Mouse (Mus musculus): Measurements from ENCODE around the gene Man1a. TPM values are rescaled to one million over a fixed set of nuclear protein-coding genes. Genes with fewer than 3 reads are reported as not detected.

The Man1a gene
- total and polyA plus RNA-seq, 3 experiments: 5.8 to 7.3 TPM; not detected in 1

- TF ChIP-seq MAFK (IDR thresholded peaks at IDR 0.05; ENCODE audit: borderline replicate concordance, low read depth, low read length): no peak
- TF ChIP-seq POLR2AphosphoS2 (IDR thresholded peaks at IDR 0.05; ENCODE audit: low read length): no peak
- TF ChIP-seq BHLHE40 (IDR thresholded peaks at IDR 0.05; ENCODE audit: borderline replicate concordance, low read depth, low read length): no peak
- TF ChIP-seq CHD1 (IDR thresholded peaks at IDR 0.05; ENCODE audit: low read depth, low read length): no peak
- TF ChIP-seq MAX (IDR thresholded peaks at IDR 0.05; ENCODE audit: low read length): no peak
- no peak for TF ChIP-seq SMC3 (IDR thresholded peaks at IDR 0.05; ENCODE audit: low read depth, low read length)
- TF ChIP-seq ETS1 (IDR thresholded peaks at IDR 0.05; ENCODE audit: low read depth, low read length): peak; percentile 50; the same call in 1 of the 2 replicates
- no peak for TF ChIP-seq TBP (IDR thresholded peaks at IDR 0.05; ENCODE audit: low read depth, low read length)
- TF ChIP-seq KAT2A (conservative IDR thresholded peaks at IDR 0.05; ENCODE audit: low read depth, low read length): no peak
- peak; percentile 40; the same call in 1 of the 2 replicates for TF ChIP-seq HCFC1 (IDR thresholded peaks at IDR 0.05; ENCODE audit: low read depth, low read length)
- TF ChIP-seq USF2 (IDR thresholded peaks at IDR 0.05; ENCODE audit: borderline replicate concordance in 1 of 2, insufficient read depth in 1 of 2, low read depth in 1 of 2, low read length in 2 of 2): no peak
- no peak for TF ChIP-seq CHD2 (IDR thresholded peaks at IDR 0.05; ENCODE audit: low read length)
- no peak for TF ChIP-seq E2F4 (IDR thresholded peaks at IDR 0.05; ENCODE audit: borderline replicate concordance, low read depth, low read length)
- no peak for TF ChIP-seq MAZ (IDR thresholded peaks at IDR 0.05; ENCODE audit: low read depth, low read length)
- TF ChIP-seq ZKSCAN1 (IDR thresholded peaks at IDR 0.05; ENCODE audit: low read depth, low read length): no peak
- TF ChIP-seq POLR2AphosphoS5 (IDR thresholded peaks at IDR 0.05; ENCODE audit: borderline replicate concordance, low read depth, low read length): no peak
- no peak for TF ChIP-seq RCOR1 (IDR thresholded peaks at IDR 0.05; ENCODE audit: low read depth, low read length)
These were observed 43.9 kb downstream of the Man1a start (continued) for GRCm38 (mm10) chr10:54032316-54033092.

- TF ChIP-seq POLR2AphosphoS5 (IDR thresholded peaks at IDR 0.05; ENCODE audit: borderline replicate concordance, low read depth, low read length): no peak
- TF ChIP-seq RCOR1 (IDR thresholded peaks at IDR 0.05; ENCODE audit: low read depth, low read length): no peak
- TF ChIP-seq NRF1 (IDR thresholded peaks at IDR 0.05; ENCODE audit: insufficient read depth, low read depth, low read length, poor library complexity, severe bottlenecking): no peak
- no peak for TF ChIP-seq USF2 (IDR thresholded peaks at IDR 0.05; ENCODE audit: borderline replicate concordance in 1 of 2, insufficient read depth in 1 of 2, low read depth in 1 of 2, low read length in 2 of 2)
- TF ChIP-seq NELFE (IDR thresholded peaks at IDR 0.05; ENCODE audit: low read depth, low read length): no peak
- TF ChIP-seq RAD21 (IDR thresholded peaks at IDR 0.05; ENCODE audit: low read depth, low read length): no peak
- no peak; the same call in 1 of the 2 replicates for TF ChIP-seq TAL1 (IDR thresholded peaks at IDR 0.05; ENCODE audit: low read length)
- TF ChIP-seq ZC3H11A (IDR thresholded peaks at IDR 0.05; ENCODE audit: low read depth, low read length): no peak
- TF ChIP-seq KAT2A (conservative IDR thresholded peaks at IDR 0.05; ENCODE audit: low read depth, low read length): no peak
- TF ChIP-seq ZNF384 (IDR thresholded peaks at IDR 0.05; ENCODE audit: low read depth, low read length): no peak
- no peak for TF ChIP-seq MAX (IDR thresholded peaks at IDR 0.05; ENCODE audit: low read length)
- TF ChIP-seq MAZ (IDR thresholded peaks at IDR 0.05; ENCODE audit: low read depth, low read length): no peak
- TF ChIP-seq GATA1 (IDR thresholded peaks at IDR 0.05; ENCODE audit: low read depth, low read length): no peak
- TF ChIP-seq MYB (IDR thresholded peaks at IDR 0.05; ENCODE audit: low read depth, low read length): no peak
- TF ChIP-seq HCFC1 (IDR thresholded peaks at IDR 0.05; ENCODE audit: low read depth, low read length): no peak
- no peak; a peak in 1 of 4 replicates for TF ChIP-seq EP300 (IDR thresholded peaks at IDR 0.05; ENCODE audit: low read depth in 1 of 2, low read length in 2 of 2)
- TF ChIP-seq SIN3A (IDR thresholded peaks at IDR 0.05; ENCODE audit: low read length): no peak
- TF ChIP-seq ELF1 (IDR thresholded peaks at IDR 0.05; ENCODE audit: low read depth, low read length): no peak
- no peak for TF ChIP-seq GABPA (IDR thresholded peaks at IDR 0.05; ENCODE audit: low read depth, low read length)
- H3K4me1 ChIP-seq (ENCODE audit: control insufficient read depth in 1 of 2, insufficient read depth in 2 of 2, low read length in 2 of 2): peaks cover 3 to 7% of the 10 kb centered on the region in 2 experiments
- H3K9me3 ChIP-seq (replicated peaks; ENCODE audit: insufficient read depth, low read length): no peaks in the 10 kb centered on the region
These were observed 47.5 kb downstream of the Man1a start for GRCm38 (mm10) chr10:54028866-54029265.

More at GRCm38 (mm10) chr10:54028866-54029265, 47.5 kb downstream of the Man1a start:
- H3K4me3 ChIP-seq (ENCODE audit: control insufficient read depth in 1 of 2, insufficient read depth in 1 of 2, low read depth in 2 of 2, low read length in 2 of 2): no peak overlapping the region
- no peak overlapping the region for H3K27ac ChIP-seq (ENCODE audit: control insufficient read depth, low read depth, low read length)
- DNase-seq (ENCODE audit: low read depth, low spot score): no peak
- H3K9ac ChIP-seq (ENCODE audit: control insufficient read depth, low read depth, low read length, poor library complexity, severe bottlenecking): no peak overlapping the region
- no peaks in the 10 kb centered on the region for H3K27me3 ChIP-seq (ENCODE audit: control insufficient read depth in 1 of 2, insufficient read depth in 2 of 2, low read length in 2 of 2)
- H3K36me3 ChIP-seq (ENCODE audit: control insufficient read depth in 1 of 2, insufficient read depth in 2 of 2, low read length in 2 of 2): peaks cover 1 to 12% of the 10 kb centered on the region in 2 experiments; a peak in 2 of 4 replicates
- H3K79me2 ChIP-seq (ENCODE audit: control insufficient read depth, insufficient read depth, low read length, poor library complexity): no peaks in the 10 kb centered on the region

Data from MEL (cell line).